Mouse (Mus musculus): Measurements from ENCODE around the gene Rufy3. TPM values are rescaled to one million over a fixed set of nuclear protein-coding genes. Genes with fewer than 3 reads are reported as not detected.

Gene Rufy3
- polyA plus RNA-seq, 1 experiment from 2014 or later = 16.5 TPM

DNA sequence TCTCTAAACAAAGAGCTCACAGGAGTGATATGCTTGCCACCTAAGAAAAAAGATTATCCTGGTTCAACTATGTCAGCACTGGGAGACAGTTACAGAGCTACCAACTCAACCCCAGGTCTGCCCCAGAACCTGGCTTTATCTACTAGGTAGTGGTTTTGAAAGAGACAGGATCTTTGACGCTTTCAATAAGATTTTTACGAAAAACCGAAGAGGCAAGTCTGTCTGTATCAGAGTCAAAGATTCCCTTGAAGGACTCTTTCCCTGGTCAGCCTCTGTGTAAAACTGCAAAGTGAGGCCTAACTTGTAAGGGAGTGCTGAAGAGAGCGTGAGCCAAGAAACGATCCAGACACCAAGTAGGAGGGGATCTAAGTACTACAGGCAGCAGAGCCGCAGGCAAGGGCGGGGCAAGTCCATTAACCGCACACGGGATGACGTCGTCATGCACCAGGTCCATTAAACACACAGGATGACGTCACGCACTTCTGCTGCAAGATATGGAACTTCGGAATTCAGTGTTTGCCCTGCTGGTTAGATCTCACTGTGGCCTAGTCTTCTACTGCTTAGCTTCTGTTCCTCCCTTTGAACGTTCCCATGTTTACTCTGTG, 123.8 kb downstream of the Rufy3 start:
- WGBS = 57% methylated on average over 15 of the region's 15 CpGs

DNA sequence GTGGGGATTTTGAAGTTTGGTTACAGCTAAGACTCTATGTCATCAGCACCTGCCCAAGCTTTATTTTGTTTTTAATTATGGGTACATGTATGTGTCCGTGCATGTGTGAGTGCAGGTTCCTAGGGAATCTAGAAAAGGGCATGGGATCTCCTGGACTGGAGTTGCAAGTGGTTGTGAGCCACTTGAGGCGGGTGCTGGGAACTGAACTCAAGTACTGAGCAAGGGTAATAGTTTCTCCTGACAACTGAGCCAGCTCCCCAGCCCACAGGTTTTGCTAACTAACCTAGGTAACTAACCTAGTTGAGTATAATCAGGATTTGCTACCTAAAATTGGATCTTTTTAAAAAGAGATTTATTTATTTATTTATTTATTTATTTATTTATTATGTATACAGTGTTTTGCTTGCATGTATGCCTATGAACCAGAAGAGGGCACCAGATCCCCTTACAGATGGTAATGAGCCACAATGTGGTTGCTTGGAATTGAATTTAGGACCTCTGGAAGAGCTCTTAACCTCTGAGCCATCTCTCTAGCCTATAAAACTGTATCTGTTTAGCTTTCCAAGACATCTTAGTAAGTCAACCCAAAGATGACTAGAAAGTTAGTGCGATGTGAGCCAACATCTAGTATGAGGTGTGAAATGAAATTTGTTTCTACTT, 124.6 kb downstream of the Rufy3 start:
- WGBS = 71% methylated on average over 3 of the region's 3 CpGs
- H3K9ac ChIP-seq (ENCODE audit: low read length) = no peak overlapping the region
- H3K27me3 ChIP-seq (ENCODE audit: control insufficient read depth, insufficient read depth, low read length) = no peaks in the 10 kb centered on the region
- H3K4me3 ChIP-seq (ENCODE audit: control insufficient read depth in 1 of 2, insufficient read depth in 1 of 2, low read depth in 1 of 2, low read length in 2 of 2) = no peak overlapping the region
- no peaks in the 10 kb centered on the region for H3K9me3 ChIP-seq (ENCODE audit: control insufficient read depth, low read length)
- H3K27ac ChIP-seq (replicated peaks in 1 of 2; ENCODE audit: control insufficient read depth in 1 of 2, insufficient read depth in 1 of 2, low read depth in 2 of 2, low read length in 2 of 2) = no peak overlapping the region
- H3K4me1 ChIP-seq (ENCODE audit: control insufficient read depth in 2 of 2, insufficient read depth in 2 of 2, low read length in 2 of 2) = peaks cover 5 to 7% of the 10 kb centered on the region in 2 experiments; a peak in 3 of 4 replicates
- H3K4me2 ChIP-seq (ENCODE audit: low read length) = no peak overlapping the region
- no peak for ATAC-seq (ENCODE audit: insufficient number of reproducible peaks, insufficient read depth, low FRiP score, low read depth)
- no peaks in the 10 kb centered on the region for H3K36me3 ChIP-seq (ENCODE audit: control insufficient read depth, insufficient read depth, low read length)

More for the DNA sequence above, 123.8 kb downstream of the Rufy3 start:
- H3K27me3 ChIP-seq (ENCODE audit: control insufficient read depth, insufficient read depth, low read length) = no peaks in the 10 kb centered on the region
- H3K4me3 ChIP-seq (ENCODE audit: control insufficient read depth in 1 of 2, insufficient read depth in 1 of 2, low read depth in 1 of 2, low read length in 2 of 2) = no peak overlapping the region
- H3K9me3 ChIP-seq (ENCODE audit: control insufficient read depth, low read length) = no peaks in the 10 kb centered on the region
- no peak overlapping the region for H3K9ac ChIP-seq (ENCODE audit: low read length)
- no peak overlapping the region for H3K27ac ChIP-seq (replicated peaks in 1 of 2; ENCODE audit: control insufficient read depth in 1 of 2, insufficient read depth in 1 of 2, low read depth in 2 of 2, low read length in 2 of 2)
- no peak overlapping the region for H3K4me2 ChIP-seq (ENCODE audit: low read length)
- no peak for ATAC-seq (ENCODE audit: insufficient number of reproducible peaks, insufficient read depth, low FRiP score, low read depth)
- H3K4me1 ChIP-seq (ENCODE audit: control insufficient read depth in 2 of 2, insufficient read depth in 2 of 2, low read length in 2 of 2) = peaks cover 5 to 7% of the 10 kb centered on the region in 2 experiments; a peak in 3 of 4 replicates
- H3K36me3 ChIP-seq (ENCODE audit: control insufficient read depth, insufficient read depth, low read length) = no peaks in the 10 kb centered on the region

DNA sequence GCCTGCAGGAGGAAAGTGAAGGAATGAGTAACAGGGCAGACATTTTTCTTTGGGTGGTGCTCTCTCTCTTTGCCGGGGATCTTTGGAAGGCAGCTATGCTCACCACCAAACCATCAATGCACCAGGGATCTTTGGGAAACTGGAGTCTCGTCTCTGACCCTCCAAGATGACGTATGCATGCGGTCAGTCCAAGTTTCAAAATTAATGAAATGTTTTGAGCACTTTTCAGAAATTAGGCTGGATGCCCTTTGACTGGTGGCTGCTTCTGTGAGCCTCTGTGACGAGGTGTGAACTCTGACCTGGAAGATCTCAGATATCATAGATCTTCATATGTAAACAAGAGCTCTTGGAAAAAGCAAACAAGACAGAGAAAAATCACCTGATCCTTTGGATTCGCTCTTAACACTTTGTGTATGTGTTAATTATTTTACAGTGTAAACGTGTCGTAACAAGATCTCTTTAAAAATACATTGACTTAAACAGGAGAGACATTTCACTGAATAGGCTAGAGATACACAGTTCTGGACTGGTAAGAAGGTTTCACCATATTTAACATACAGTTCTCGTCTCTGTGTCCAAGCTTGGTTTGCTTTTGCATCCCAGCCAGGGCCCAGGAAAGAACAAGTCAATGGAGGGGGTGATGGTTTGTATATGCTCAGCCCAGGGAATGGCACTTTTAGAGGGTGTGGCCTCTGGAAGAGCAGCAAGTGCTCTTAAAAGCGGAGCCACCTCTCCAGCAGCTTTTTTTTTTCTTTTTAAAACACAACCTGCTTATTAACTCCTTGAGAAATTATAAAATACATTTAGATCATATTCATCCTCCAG, 126.1 kb downstream of the Rufy3 start:
- Histone ChIP-seq H3K9ac (ENCODE audit: low read length) (no peak overlapping the region), H3K27me3 (ENCODE audit: control insufficient read depth, insufficient read depth, low read length) (no peaks in the 10 kb centered on the region), H3K4me1 (ENCODE audit: control insufficient read depth in 2 of 2, insufficient read depth in 2 of 2, low read length in 2 of 2) (peaks cover 0 to 2% of the 10 kb centered on the region in 2 experiments; a peak in 1 of 4 replicates), H3K36me3 (ENCODE audit: control insufficient read depth, insufficient read depth, low read length) (no peaks in the 10 kb centered on the region), H3K27ac (replicated peaks in 1 of 2; ENCODE audit: control insufficient read depth in 1 of 2, insufficient read depth in 1 of 2, low read depth in 2 of 2, low read length in 2 of 2) (no peak overlapping the region), H3K4me2 (ENCODE audit: low read length) (no peak overlapping the region), H3K4me3 (ENCODE audit: control insufficient read depth in 1 of 2, insufficient read depth in 1 of 2, low read depth in 1 of 2, low read length in 2 of 2) (no peak overlapping the region), H3K9me3 (ENCODE audit: control insufficient read depth, low read length) (no peaks in the 10 kb centered on the region)
- no peak for ATAC-seq (ENCODE audit: insufficient number of reproducible peaks, insufficient read depth, low FRiP score, low read depth)
- 72% methylated on average over 10 of the region's 10 CpGs for WGBS

DNA sequence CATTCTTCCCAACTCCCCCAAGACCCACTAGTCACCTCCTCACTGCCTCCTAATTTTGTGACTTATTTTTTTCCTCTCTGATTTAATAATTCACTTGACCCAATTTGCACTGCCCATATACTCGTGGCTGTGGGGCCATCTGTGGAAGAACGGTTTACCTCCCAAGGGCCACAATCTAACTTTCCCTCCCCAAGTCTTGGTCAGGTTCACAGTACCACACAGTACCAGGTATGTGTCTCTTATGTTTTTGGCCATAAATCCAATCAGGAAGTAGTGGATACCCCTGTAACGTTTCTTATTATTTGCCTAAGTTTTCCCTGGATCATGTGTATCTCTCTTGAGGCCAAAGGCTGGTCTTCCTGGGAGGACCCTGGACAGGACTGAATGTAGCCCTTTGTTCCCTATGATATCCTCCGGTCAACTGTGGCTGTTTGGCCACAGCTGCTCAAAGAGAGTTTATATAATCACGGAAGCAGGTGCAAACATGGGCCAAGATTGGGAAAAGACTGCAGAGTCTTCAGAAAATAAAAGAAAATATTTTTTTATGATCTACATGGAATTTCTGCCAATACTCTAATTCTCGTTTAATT, 126.8 kb downstream of the Rufy3 start:
- no peaks in the 10 kb centered on the region for H3K27me3 ChIP-seq (ENCODE audit: control insufficient read depth, insufficient read depth, low read length)
- WGBS = 81% methylated on average over 6 of the region's 6 CpGs

DNA sequence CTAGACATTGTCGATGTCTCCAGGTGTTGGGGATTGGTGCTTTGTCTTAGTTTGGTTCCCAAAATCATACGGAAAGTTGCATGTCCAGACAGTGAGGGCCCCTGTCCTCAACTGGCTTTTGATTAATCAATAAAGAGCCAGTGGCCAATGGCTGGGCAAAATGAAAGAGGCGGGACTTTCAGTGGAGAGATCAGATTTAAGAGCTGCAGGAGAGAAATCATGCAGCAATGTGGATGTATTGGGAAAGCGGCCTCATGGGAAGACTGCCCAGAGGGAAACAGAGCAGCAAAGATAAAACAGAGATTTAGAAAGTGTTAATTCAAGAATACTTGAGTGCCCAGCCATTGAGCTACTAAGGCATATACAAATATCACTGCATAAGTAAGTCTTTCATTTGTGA, 127.7 kb downstream of the Rufy3 start:
- Histone ChIP-seq H3K9me3 (ENCODE audit: control insufficient read depth, low read length) (no peaks in the 10 kb centered on the region), H3K27me3 (ENCODE audit: control insufficient read depth, insufficient read depth, low read length) (no peaks in the 10 kb centered on the region), H3K4me2 (ENCODE audit: low read length) (no peak overlapping the region), H3K9ac (ENCODE audit: low read length) (no peak overlapping the region), H3K27ac (replicated peaks in 1 of 2; ENCODE audit: control insufficient read depth in 1 of 2, insufficient read depth in 1 of 2, low read depth in 2 of 2, low read length in 2 of 2) (no peak overlapping the region), H3K36me3 (ENCODE audit: control insufficient read depth, insufficient read depth, low read length) (no peaks in the 10 kb centered on the region), H3K4me3 (ENCODE audit: control insufficient read depth in 1 of 2, insufficient read depth in 1 of 2, low read depth in 1 of 2, low read length in 2 of 2) (no peak overlapping the region), H3K4me1 (ENCODE audit: control insufficient read depth in 2 of 2, insufficient read depth in 2 of 2, low read length in 2 of 2) (peaks cover 0 to 2% of the 10 kb centered on the region in 2 experiments; a peak in 1 of 4 replicates)
- WGBS = 87% methylated on average over 4 of the region's 4 CpGs
- no peak for ATAC-seq (ENCODE audit: insufficient number of reproducible peaks, insufficient read depth, low FRiP score, low read depth)

More for the DNA sequence above, 126.8 kb downstream of the Rufy3 start:
- Histone ChIP-seq H3K36me3 (ENCODE audit: control insufficient read depth, insufficient read depth, low read length) (no peaks in the 10 kb centered on the region), H3K27ac (replicated peaks in 1 of 2; ENCODE audit: control insufficient read depth in 1 of 2, insufficient read depth in 1 of 2, low read depth in 2 of 2, low read length in 2 of 2) (no peak overlapping the region), H3K4me1 (ENCODE audit: control insufficient read depth in 2 of 2, insufficient read depth in 2 of 2, low read length in 2 of 2) (peaks cover 0 to 2% of the 10 kb centered on the region in 2 experiments; a peak in 1 of 4 replicates), H3K9ac (ENCODE audit: low read length) (no peak overlapping the region), H3K4me2 (ENCODE audit: low read length) (no peak overlapping the region), H3K4me3 (ENCODE audit: control insufficient read depth in 1 of 2, insufficient read depth in 1 of 2, low read depth in 1 of 2, low read length in 2 of 2) (no peak overlapping the region), H3K9me3 (ENCODE audit: control insufficient read depth, low read length) (no peaks in the 10 kb centered on the region)
- no peak for ATAC-seq (ENCODE audit: insufficient number of reproducible peaks, insufficient read depth, low FRiP score, low read depth)

DNA sequence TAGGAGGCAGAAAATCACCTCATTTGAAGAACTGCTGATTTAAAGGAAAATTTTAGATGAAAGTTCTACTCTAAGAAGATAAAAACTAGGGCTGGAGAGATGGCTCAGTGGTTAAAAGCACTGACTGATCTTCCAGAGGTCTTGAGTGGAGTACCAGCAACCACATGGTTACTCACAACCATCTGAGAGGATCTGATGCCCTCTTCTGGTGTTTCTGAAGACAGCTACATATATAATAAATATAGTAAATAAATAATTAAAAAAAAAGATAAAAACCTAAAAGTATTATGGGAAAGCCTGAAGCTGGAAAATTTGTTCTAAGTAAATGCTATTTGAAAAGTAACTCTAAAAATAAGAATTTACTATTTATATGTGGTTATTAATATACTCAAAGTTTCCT, 128.2 kb downstream of the Rufy3 start:
- Histone ChIP-seq H3K36me3 (ENCODE audit: control insufficient read depth, insufficient read depth, low read length) (no peaks in the 10 kb centered on the region), H3K4me1 (ENCODE audit: control insufficient read depth in 2 of 2, insufficient read depth in 2 of 2, low read length in 2 of 2) (peaks cover 0 to 2% of the 10 kb centered on the region in 2 experiments; a peak in 1 of 4 replicates), H3K27me3 (ENCODE audit: control insufficient read depth, insufficient read depth, low read length) (no peaks in the 10 kb centered on the region), H3K27ac (replicated peaks in 1 of 2; ENCODE audit: control insufficient read depth in 1 of 2, insufficient read depth in 1 of 2, low read depth in 2 of 2, low read length in 2 of 2) (no peak overlapping the region), H3K4me3 (ENCODE audit: control insufficient read depth in 1 of 2, insufficient read depth in 1 of 2, low read depth in 1 of 2, low read length in 2 of 2) (no peak overlapping the region), H3K4me2 (ENCODE audit: low read length) (no peak overlapping the region), H3K9me3 (ENCODE audit: control insufficient read depth, low read length) (no peaks in the 10 kb centered on the region), H3K9ac (ENCODE audit: low read length) (no peak overlapping the region)
- ATAC-seq (ENCODE audit: insufficient number of reproducible peaks, insufficient read depth, low FRiP score, low read depth) = no peak

DNA sequence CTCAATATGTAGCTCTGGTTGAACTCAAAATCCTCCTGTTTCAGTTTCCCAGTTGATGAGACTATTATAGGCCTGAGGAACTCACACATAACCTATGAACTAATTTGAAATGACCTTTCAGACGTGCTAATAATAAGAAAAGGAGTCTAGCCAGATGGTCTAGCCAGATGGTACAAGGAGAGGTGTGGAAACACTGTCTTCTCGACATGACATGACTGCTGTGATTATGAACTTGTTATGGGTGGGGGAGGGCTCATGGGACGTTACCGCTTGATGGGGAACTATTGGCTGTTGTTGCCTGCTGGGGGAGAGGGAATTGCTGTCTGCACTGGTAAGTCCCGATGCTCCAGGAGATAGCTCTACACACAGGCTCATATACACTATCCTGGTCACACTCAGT, 132.5 kb downstream of the Rufy3 start:
- H3K4me1 ChIP-seq (ENCODE audit: control insufficient read depth in 2 of 2, insufficient read depth in 2 of 2, low read length in 2 of 2) = no peaks in the 10 kb centered on the region
- 80% methylated on average over 5 of the region's 5 CpGs for WGBS
- H3K27ac ChIP-seq (replicated peaks in 1 of 2; ENCODE audit: control insufficient read depth in 1 of 2, insufficient read depth in 1 of 2, low read depth in 2 of 2, low read length in 2 of 2) = no peak overlapping the region
- no peaks in the 10 kb centered on the region for H3K36me3 ChIP-seq (ENCODE audit: control insufficient read depth, insufficient read depth, low read length)
- no peak overlapping the region for H3K9ac ChIP-seq (ENCODE audit: low read length)
- H3K4me3 ChIP-seq (ENCODE audit: control insufficient read depth in 1 of 2, insufficient read depth in 1 of 2, low read depth in 1 of 2, low read length in 2 of 2) = no peak overlapping the region
- no peaks in the 10 kb centered on the region for H3K27me3 ChIP-seq (ENCODE audit: control insufficient read depth, insufficient read depth, low read length)
- no peak for ATAC-seq (ENCODE audit: insufficient number of reproducible peaks, insufficient read depth, low FRiP score, low read depth)
- H3K9me3 ChIP-seq (ENCODE audit: control insufficient read depth, low read length) = no peaks in the 10 kb centered on the region
- H3K4me2 ChIP-seq (ENCODE audit: low read length) = no peak overlapping the region

All from heart, embryonic 14.5 days (tissue).